Mouse (Mus musculus): ENCODE measurements around the gene Lrp10.

The Lrp10 gene

GRCm38 (mm10) chr14:54463959-54464292, at the start of gene Lrp10:
Gene Lrp10 (plus strand): TSS chr14:54464137.
- DNase-seq, result peak; percentile 91 to 93

GRCm38 (mm10) chr14:54415241-54416020, 48.5 kb upstream of the Lrp10 start:
- DNase-seq, result no peak

- DNase-seq, result no peak
Measured at GRCm38 (mm10) chr14:54416229-54416775, 47.6 kb upstream of the Lrp10 start.

GRCm38 (mm10) chr14:54416830-54417229, 47.1 kb upstream of the Lrp10 start:
- DNase-seq, result no peak

DNA sequence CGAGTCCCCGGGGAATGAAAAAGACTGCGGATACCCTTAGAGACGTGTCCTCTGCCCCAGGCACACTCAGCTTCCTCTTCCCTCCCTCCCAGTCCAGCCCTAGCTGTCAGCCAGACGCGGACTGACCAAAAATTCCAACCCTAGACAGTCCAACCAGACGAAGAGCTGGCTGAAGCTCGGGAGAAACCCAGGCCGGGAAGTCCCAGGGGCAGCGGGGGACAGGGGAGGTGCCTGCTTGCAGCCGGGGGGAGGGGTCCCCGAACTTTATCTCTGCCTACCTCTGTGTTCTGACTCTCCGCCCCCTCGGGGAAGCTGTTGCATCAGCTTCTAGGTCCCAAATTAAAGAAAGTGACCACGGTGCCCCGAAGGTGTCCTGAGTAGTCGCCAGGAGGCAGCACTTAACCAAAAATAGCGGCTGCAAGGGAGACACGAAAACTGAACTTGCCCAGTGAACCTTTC, 46.3 kb upstream of the Lrp10 start, which contains the start of gene Slc7a7:
Slc7a7 (minus strand) TSS at position 158 of the 459 bp plus-strand sequence.
- DNase-seq, result no peak

DNA sequence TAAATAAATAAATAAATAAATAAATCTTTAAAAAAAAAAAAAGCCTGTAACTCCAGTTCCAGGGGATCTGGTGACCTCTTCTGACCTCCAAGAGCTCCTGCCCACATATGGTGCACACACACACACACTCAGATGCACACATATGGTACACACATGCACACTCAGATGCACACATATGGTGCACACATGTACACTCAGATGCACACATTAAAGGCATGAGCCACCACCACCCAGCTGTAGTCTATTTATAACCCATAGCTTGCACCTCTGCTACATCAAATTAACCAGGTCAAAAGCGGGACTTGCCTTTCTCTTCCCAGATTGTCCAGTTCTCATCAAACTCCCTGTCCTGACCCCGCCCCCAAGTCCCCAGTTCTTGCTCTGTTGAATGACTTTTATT, 42.9 kb upstream of the Lrp10 start:
- no peak for DNase-seq

DNA sequence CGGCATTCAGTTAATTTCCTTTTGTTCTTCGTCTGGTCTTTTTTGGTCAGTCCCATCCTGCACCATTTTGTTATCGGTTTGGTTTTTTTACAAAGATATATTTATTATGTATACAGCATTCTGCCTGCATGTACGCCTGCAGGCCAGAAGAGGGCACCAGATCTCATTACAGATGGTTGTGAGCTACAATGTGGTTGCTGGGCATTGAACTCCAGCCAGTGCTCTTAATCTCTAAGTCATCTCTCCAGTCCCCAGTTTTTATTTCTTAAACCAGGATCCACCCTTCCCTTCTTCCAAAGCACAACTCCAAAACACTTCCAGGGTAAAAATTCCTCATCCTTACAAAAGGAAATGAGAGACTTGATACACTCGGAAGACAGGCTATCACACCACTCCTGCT, 40.5 kb upstream of the Lrp10 start:
- no peak for DNase-seq

GRCm38 (mm10) chr14:54424634-54425033, 39.3 kb upstream of the Lrp10 start:
- no peak for DNase-seq

DNA sequence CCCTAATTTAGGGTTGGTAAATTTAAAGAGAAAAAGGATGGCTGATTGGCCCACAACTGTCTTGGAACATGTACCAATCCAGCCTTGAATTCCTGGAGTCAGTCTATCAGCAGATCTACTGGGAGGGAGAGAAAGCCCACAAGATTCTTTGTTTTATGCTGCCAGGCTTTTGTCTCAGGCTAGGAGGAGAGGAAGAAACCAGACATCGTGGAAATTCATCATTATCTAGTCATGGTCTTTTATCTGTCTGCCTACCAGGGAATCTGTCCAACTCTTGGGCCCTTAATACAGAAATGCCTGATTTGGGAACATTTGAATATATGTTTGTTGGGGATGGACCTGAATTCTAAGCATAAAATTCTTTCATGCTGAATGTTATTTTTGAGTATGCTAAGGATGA, 38.4 kb upstream of the Lrp10 start:
- DNase-seq, result no peak

- DNase-seq, result no peak
Measured at GRCm38 (mm10) chr14:54426003-54426688, 37.8 kb upstream of the Lrp10 start.

GRCm38 (mm10) chr14:54426689-54427398, 37.1 kb upstream of the Lrp10 start, which contains the start of gene Mrpl52:
Gene Mrpl52 (plus strand): TSS chr14:54426909.
- peak; percentile 88 to 91 for DNase-seq

GRCm38 (mm10) chr14:54427696-54428095, 36.2 kb upstream of the Lrp10 start:
- DNase-seq, result no peak

DNA sequence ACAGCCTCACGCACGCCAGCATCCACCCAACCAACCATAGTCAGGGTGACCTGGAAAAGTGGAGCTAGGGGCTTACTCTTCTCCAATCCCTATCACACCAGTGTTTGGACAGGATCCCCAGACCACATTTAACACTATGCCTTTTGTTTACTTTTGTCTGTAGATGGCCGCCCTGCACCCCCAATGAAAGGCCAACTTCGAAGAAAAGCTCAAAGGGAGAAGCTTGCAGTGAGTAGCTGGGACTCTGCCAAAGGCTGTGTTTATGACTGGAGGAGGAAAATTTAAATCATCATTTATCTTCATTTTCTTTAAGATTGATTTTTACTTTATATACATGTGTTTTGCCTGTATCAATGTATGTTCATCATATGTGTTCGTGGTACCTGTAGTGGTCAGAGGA, 35.5 kb upstream of the Lrp10 start:
- DNase-seq, result no peak

GRCm38 (mm10) chr14:54429332-54430093, 34.4 kb upstream of the Lrp10 start:
- DNase-seq, result no peak

- DNase-seq, result no peak
Measured at GRCm38 (mm10) chr14:54430406-54431145, 33.4 kb upstream of the Lrp10 start.

DNA sequence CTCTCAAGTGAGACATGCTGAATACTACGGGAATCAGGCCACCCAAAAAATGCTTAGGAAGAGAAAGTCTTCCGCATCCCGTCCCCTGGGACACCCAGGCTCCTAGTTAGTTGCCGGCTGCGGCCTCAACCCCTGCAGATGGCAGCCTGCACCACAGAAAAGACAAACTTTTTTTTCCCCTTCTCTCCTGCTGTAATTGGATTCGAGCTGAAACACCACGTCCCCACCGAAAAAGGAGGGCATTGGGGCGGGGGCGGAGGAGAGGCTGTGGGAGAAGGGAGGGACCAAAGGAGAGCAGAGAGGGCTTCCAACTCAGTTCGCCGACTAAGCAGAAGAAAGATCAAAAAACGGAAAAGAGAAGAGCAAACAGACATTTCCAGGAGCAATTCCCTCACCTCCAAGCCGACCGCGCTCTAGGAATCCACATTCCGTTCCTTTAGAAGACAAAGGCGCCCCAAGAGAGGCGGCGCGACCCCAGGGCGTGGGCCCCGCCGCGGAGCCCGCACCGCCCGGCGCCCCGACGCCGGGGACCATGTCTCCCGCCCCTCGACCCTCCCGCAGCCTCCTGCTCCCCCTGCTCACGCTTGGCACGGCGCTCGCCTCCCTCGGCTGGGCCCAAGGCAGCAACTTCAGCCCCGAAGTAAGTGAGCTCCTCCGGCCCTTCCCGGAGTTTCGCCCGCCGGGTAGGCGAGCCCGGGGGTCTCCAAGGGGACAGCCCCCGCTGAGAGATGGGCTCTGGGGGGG, 32.4 kb upstream of the Lrp10 start, which contains the start of gene Mmp14:
Mmp14 (plus strand) TSS at position 279 of the 744 bp plus-strand sequence.
- DNase-seq, result peak in 1 of 2 experiments; percentile 28

- DNase-seq, result no peak
Measured at GRCm38 (mm10) chr14:54432078-54432836, 31.7 kb upstream of the Lrp10 start.

- DNase-seq, result no peak
Measured at GRCm38 (mm10) chr14:54432837-54433830, 30.8 kb upstream of the Lrp10 start.

Measured in cerebellum, adult 18-20 months (tissue).